Mouse (Mus musculus) retina, adult 2 months (tissue): ENCODE data around the gene Hoxa7.

Source experiments
- DNase-seq: peaks from one replicate; pipeline ENCODE4 v3.0.0-alpha.2; 2012; ENCODE audit warnings: low read depth, low spot score

The Hoxa7 gene

GRCm38 (mm10) chr6:52253511-52254500 lies 32.2 kb upstream of the Hoxa7 start:
- DNase-seq = no peak

GRCm38 (mm10) chr6:52252775-52253376 lies 31.2 kb upstream of the Hoxa7 start:
- no peak for DNase-seq

- DNase-seq = no peak
Observed at GRCm38 (mm10) chr6:52252016-52252774, 30.5 kb upstream of the Hoxa7 start.

GRCm38 (mm10) chr6:52251177-52251879 lies 29.7 kb upstream of the Hoxa7 start:
- DNase-seq = no peak

- no peak for DNase-seq
Observed at GRCm38 (mm10) chr6:52249826-52250225, 28.2 kb upstream of the Hoxa7 start.

GRCm38 (mm10) chr6:52249415-52249738 lies 27.7 kb upstream of the Hoxa7 start:
- no peak for DNase-seq

- no peak for DNase-seq
Observed at GRCm38 (mm10) chr6:52248638-52249414, 27.2 kb upstream of the Hoxa7 start.

- no peak for DNase-seq
Observed at GRCm38 (mm10) chr6:52247766-52248637, 26.3 kb upstream of the Hoxa7 start.

GRCm38 (mm10) chr6:52246916-52247315 lies 25.3 kb upstream of the Hoxa7 start:
- DNase-seq = no peak

- DNase-seq = no peak
Observed at GRCm38 (mm10) chr6:52246403-52246803, 24.7 kb upstream of the Hoxa7 start.

- DNase-seq = no peak
Observed at GRCm38 (mm10) chr6:52245757-52246142, 24.1 kb upstream of the Hoxa7 start, which contains the start of gene Hoxa11. Gene Hoxa11, minus strand, starts transcription at chr6:52245810.

GRCm38 (mm10) chr6:52245040-52245756 lies 23.5 kb upstream of the Hoxa7 start:
- no peak for DNase-seq

- no peak for DNase-seq
Observed at GRCm38 (mm10) chr6:52244471-52245039, 22.9 kb upstream of the Hoxa7 start.

GRCm38 (mm10) chr6:52243681-52244121 lies 22.0 kb upstream of the Hoxa7 start:
- DNase-seq = no peak

GRCm38 (mm10) chr6:52242801-52243332 lies 21.2 kb upstream of the Hoxa7 start:
- no peak for DNase-seq

GRCm38 (mm10) chr6:52241001-52241621 lies 19.5 kb upstream of the Hoxa7 start:
- DNase-seq = no peak

GRCm38 (mm10) chr6:52240389-52241000 lies 18.8 kb upstream of the Hoxa7 start, which contains the start of gene Hoxa10:
Gene Hoxa10, minus strand, starts transcription at chr6:52240854.
- no peak for DNase-seq
